Mouse (Mus musculus): ENCODE data around the gene Ctf1. TPM values are rescaled to one million over a fixed set of nuclear protein-coding genes. Genes with fewer than 3 reads are reported as not detected.

Ctf1 gene
- total RNA-seq, 1 experiment from 2014 or later, result 5.1 TPM

Small RNAs within 50 kb of the gene (microRNA-seq; reads per million reads assigned to microRNA genes)
- 0 reads per million in 2 experiments for gene Mir762

Other genes with a start within 250 kb of the Ctf1 start
- gene Fbrs, start 233.5 kb upstream of the Ctf1 start, total RNA-seq (2021), result 61.8 and 76.5 TPM in 2 replicates
- 88.8 and 95.3 TPM in 2 replicates for gene Srcap, start 200.8 kb upstream of the Ctf1 start, total RNA-seq (2021)
- 21.9 and 23.8 TPM in 2 replicates for gene Gm42715, start 193.2 kb upstream of the Ctf1 start, total RNA-seq (2021)
- gene Tmem265, start 151.3 kb upstream of the Ctf1 start, total RNA-seq (2021), result not detected in 2 replicates
- gene Phkg2, start 139.4 kb upstream of the Ctf1 start, total RNA-seq (2021), result 36.6 and 44.4 TPM in 2 replicates
- 7.5 and 10.7 TPM in 2 replicates for gene Ccdc189, start 124.1 kb upstream of the Ctf1 start, total RNA-seq (2021)
- 56.0 and 62.8 TPM in 2 replicates for gene Rnf40, start 124.0 kb upstream of the Ctf1 start, total RNA-seq (2021)
- gene Zfp629, start 96.9 kb upstream of the Ctf1 start, total RNA-seq (2021), result 21.6 and 26.4 TPM in 2 replicates
- 64.8 and 69.2 TPM in 2 replicates for gene Bcl7c, start 3.8 kb upstream of the Ctf1 start, total RNA-seq (2021)
- not detected in 2 replicates for gene Ctf2, start 19.4 kb downstream of the Ctf1 start, total RNA-seq (2021)
- gene Fbxl19, start 31.8 kb downstream of the Ctf1 start, total RNA-seq (2021), result 12.8 and 14.5 TPM in 2 replicates
- 28.1 and 28.3 TPM in 2 replicates for gene Orai3, start 57.1 kb downstream of the Ctf1 start, total RNA-seq (2021)
- gene Setd1a, start 63.9 kb downstream of the Ctf1 start, total RNA-seq (2021), result 37.7 and 46.2 TPM in 2 replicates
- gene Gm49388, start 72.9 kb downstream of the Ctf1 start, total RNA-seq (2021), result 0.38 and 0.44 TPM in 2 replicates
- gene Hsd3b7, start 87.9 kb downstream of the Ctf1 start, total RNA-seq (2021), result 38.0 and 69.3 TPM in 2 replicates
- 84.5 and 85.0 TPM in 2 replicates for gene Stx4a, start 111.6 kb downstream of the Ctf1 start, total RNA-seq (2021)
- 7.8 and 9.9 TPM in 2 replicates for gene Stx1b, start 111.8 kb downstream of the Ctf1 start, total RNA-seq (2021)
- 32.1 and 36.7 TPM in 2 replicates for gene Zfp646, start 163.5 kb downstream of the Ctf1 start, total RNA-seq (2021)
- 8.3 and 12.0 TPM in 2 replicates for gene Zfp668, start 164.1 kb downstream of the Ctf1 start, total RNA-seq (2021)
- gene Prss53, start 178.2 kb downstream of the Ctf1 start, total RNA-seq (2021), result 0.70 and 0.94 TPM in 2 replicates
- not detected in 2 replicates for gene Gm21974, start 182.7 kb downstream of the Ctf1 start, total RNA-seq (2021)
- gene Vkorc1, start 182.9 kb downstream of the Ctf1 start, total RNA-seq (2021), result 60.7 and 92.8 TPM in 2 replicates
- 130 and 135 TPM in 2 replicates for gene Bckdk, start 191.3 kb downstream of the Ctf1 start, total RNA-seq (2021)
- 24.0 and 25.5 TPM in 2 replicates for gene Kat8, start 199.8 kb downstream of the Ctf1 start, total RNA-seq (2021)
- 0.22 and 0.30 TPM in 2 replicates for gene Prss8, start 217.4 kb downstream of the Ctf1 start, total RNA-seq (2021)
- 12.5 and 13.1 TPM in 2 replicates for gene Prss36, start 234.0 kb downstream of the Ctf1 start, total RNA-seq (2021)

All from adrenal gland, postnatal 14 days (tissue).